Mouse (Mus musculus) midbrain, embryonic 14.5 days (tissue): Measurements from ENCODE around the gene Rps6ka5. TPM values are rescaled to one million over a fixed set of nuclear protein-coding genes. Genes with fewer than 3 reads are reported as not detected.

Experiments
- ATAC-seq: fragments of 200-750 bp; cut with Nextera tagmentation; 2 replicates; pipeline ENCODE4 v1.8.0; 2017; ENCODE audit warnings: moderate number of reproducible peaks, moderate library complexity; ENCODE audit not compliant: low FRiP score, low TSS enrichment
- DNase-seq: peaks from one replicate; pipeline ENCODE4 v3.0.0-alpha.2; 2015
- H3K27ac ChIP-seq: fragments of 300-500 bp; sonication (generic); replicated peaks from 2 replicates; pipeline ENCODE4 v1.5.1; 2014; ENCODE audit warnings: mild to moderate bottlenecking, low read depth, low read length, moderate library complexity
- H3K27me3 ChIP-seq: fragments of 300-500 bp; sonication (generic); 2 replicates; pipeline ENCODE4 v1.6.1; 2014; ENCODE audit warnings: low read length, control low read depth, mixed read lengths; ENCODE audit not compliant: control insufficient read depth, insufficient read depth
- H3K36me3 ChIP-seq: fragments of 300-500 bp; sonication (generic); 2 replicates; pipeline ENCODE4 v1.6.1; 2014; ENCODE audit warnings: low read length, control low read depth; ENCODE audit not compliant: control insufficient read depth, insufficient read depth
- H3K4me1 ChIP-seq: fragments of 300-500 bp; sonication (generic); 2 replicates; pipeline ENCODE4 v1.6.1; 2014; ENCODE audit warnings: mild to moderate bottlenecking, antibody characterized with exemption, low read length, control low read depth; ENCODE audit not compliant: control insufficient read depth, insufficient read depth
- H3K4me2 ChIP-seq: fragments of 300-500 bp; sonication (generic); 2 replicates; pipeline ENCODE4 v1.6.1; 2014; ENCODE audit warnings: mild to moderate bottlenecking, low read length, moderate library complexity
- H3K4me3 ChIP-seq: fragments of 300-500 bp; sonication (generic); replicated peaks from 2 replicates; pipeline ENCODE4 v1.5.1; 2014; ENCODE audit warnings: low read depth, low read length
- H3K9ac ChIP-seq: fragments of 300-500 bp; sonication (generic); replicated peaks from 2 replicates; pipeline ENCODE4 v1.6.1; 2014; ENCODE audit warnings: mild to moderate bottlenecking, low read length, moderate library complexity
- H3K9me3 ChIP-seq: fragments of 300-500 bp; sonication (generic); 2 replicates; pipeline ENCODE4 v1.6.1; 2016; ENCODE audit warnings: low read length, control low read depth, mixed read lengths; ENCODE audit not compliant: control insufficient read depth
- WGBS: fragments of 180-500 bp; shearing (Covaris S2); extraction: QIAGEN DNeasy Blood & Tissue Kit; methylation state at CpG from one replicate; pipeline ENCODE4 v1.1.7; 2014; 5-methylcytosine and 5-hydroxymethylcytosine counted together
- polyA plus RNA-seq: library from polyadenylated mRNA; unstranded; fragments of >200 nt; fragmentation: Nextera tagmentation; extraction: Ambion mirVana; gene quantifications from 2 replicates; pipeline ENCODE4 v1.2.1, GENCODE M21; 2014

The Rps6ka5 gene
- polyA plus RNA-seq, 1 experiment from 2014 or later, result 7.9 TPM

- Histone ChIP-seq H3K36me3 (no peaks in the 10 kb centered on the region), H3K4me1 (peaks cover 16% of the 10 kb centered on the region), H3K9me3 (no peaks in the 10 kb centered on the region), H3K27me3 (no peaks in the 10 kb centered on the region), H3K27ac (peak overlapping the region; percentile 88), H3K4me3 (peak overlapping the region; percentile 85), H3K4me2 (peak overlapping the region; percentile 85), H3K9ac (peak overlapping the region; percentile 96)
- ATAC-seq (peak; percentile 70), DNase-seq (peak; percentile 81)
- WGBS, result under 1% methylated on average over 73 of the region's 76 CpGs
Observed at GRCm38 (mm10) chr12:100520077-100520793, 206.5 kb downstream of the Rps6ka5 start.

- peak overlapping the region; percentile 96 for H3K9ac ChIP-seq
- DNase-seq (peak; percentile 55), ATAC-seq (peak; percentile 19)
- WGBS, result 55% methylated on average over 7 of the region's 7 CpGs
- no peaks in the 10 kb centered on the region for H3K9me3 ChIP-seq
- peak overlapping the region; percentile 85 for H3K4me2 ChIP-seq
- peak overlapping the region; percentile 85 for H3K4me3 ChIP-seq
- H3K4me1 ChIP-seq, result peaks cover 16% of the 10 kb centered on the region
- H3K27me3 ChIP-seq, result no peaks in the 10 kb centered on the region
- H3K36me3 ChIP-seq, result no peaks in the 10 kb centered on the region
- H3K27ac ChIP-seq, result peak overlapping the region; percentile 88
Observed at GRCm38 (mm10) chr12:100519684-100520076, 207.1 kb downstream of the Rps6ka5 start.

- Histone ChIP-seq H3K9me3 (no peaks in the 10 kb centered on the region), H3K4me2 (no peak overlapping the region), H3K36me3 (0 out of 2 replicates have a peak, but pooled peaks cover under 1% of the 10 kb centered on the region), H3K4me3 (no peak overlapping the region), H3K27ac (no peak overlapping the region), H3K9ac (no peak overlapping the region), H3K4me1 (peaks cover 16% of the 10 kb centered on the region), H3K27me3 (no peaks in the 10 kb centered on the region)
- no peak for DNase-seq
- WGBS, result 93% methylated on average over 9 of the region's 9 CpGs
- ATAC-seq, result no peak
Observed at GRCm38 (mm10) chr12:100517371-100517770, 209.4 kb downstream of the Rps6ka5 start.

GRCm38 (mm10) chr12:100516161-100516838, 210.5 kb downstream of the Rps6ka5 start:
- H3K9ac ChIP-seq, result no peak overlapping the region
- peaks cover 6% of the 10 kb centered on the region; the same call in 1 of the 2 replicates for H3K36me3 ChIP-seq
- DNase-seq (peak; percentile 36), ATAC-seq (no peak)
- no peaks in the 10 kb centered on the region for H3K9me3 ChIP-seq
- H3K27ac ChIP-seq, result no peak overlapping the region
- no peak overlapping the region for H3K4me3 ChIP-seq
- H3K4me2 ChIP-seq, result no peak overlapping the region
- peaks cover 16% of the 10 kb centered on the region for H3K4me1 ChIP-seq
- WGBS, result 91% methylated on average over 1 of the region's 1 CpGs
- H3K27me3 ChIP-seq, result no peaks in the 10 kb centered on the region

- WGBS, result 92% methylated on average over 4 of the region's 4 CpGs
- no peaks in the 10 kb centered on the region for H3K9me3 ChIP-seq
- no peak overlapping the region for H3K9ac ChIP-seq
- no peak for DNase-seq
- H3K36me3 ChIP-seq, result peaks cover 6% of the 10 kb centered on the region; the same call in 1 of the 2 replicates
- ATAC-seq, result no peak
- H3K27me3 ChIP-seq, result no peaks in the 10 kb centered on the region
- no peak overlapping the region for H3K27ac ChIP-seq
- H3K4me1 ChIP-seq, result peaks cover 16% of the 10 kb centered on the region
- H3K4me3 ChIP-seq, result no peak overlapping the region
- no peak overlapping the region for H3K4me2 ChIP-seq
Observed at GRCm38 (mm10) chr12:100515493-100515892, 211.3 kb downstream of the Rps6ka5 start.

GRCm38 (mm10) chr12:100514611-100515010, 212.2 kb downstream of the Rps6ka5 start:
- no peak for ATAC-seq
- no peaks in the 10 kb centered on the region for H3K27me3 ChIP-seq
- peaks cover 13% of the 10 kb centered on the region for H3K4me1 ChIP-seq
- H3K4me3 ChIP-seq, result no peak overlapping the region
- H3K9me3 ChIP-seq, result no peaks in the 10 kb centered on the region
- H3K4me2 ChIP-seq, result no peak overlapping the region
- no peak for DNase-seq
- H3K27ac ChIP-seq, result no peak overlapping the region
- peaks cover 6% of the 10 kb centered on the region; the same call in 1 of the 2 replicates for H3K36me3 ChIP-seq
- H3K9ac ChIP-seq, result no peak overlapping the region
- WGBS, result 95% methylated on average over 1 of the region's 1 CpGs

GRCm38 (mm10) chr12:100513131-100513530, 213.7 kb downstream of the Rps6ka5 start:
- no peak overlapping the region for H3K27ac ChIP-seq
- 95% methylated on average over 5 of the region's 5 CpGs for WGBS
- peaks cover 6% of the 10 kb centered on the region; the same call in 1 of the 2 replicates for H3K36me3 ChIP-seq
- ATAC-seq (no peak), DNase-seq (no peak)
- no peaks in the 10 kb centered on the region for H3K4me1 ChIP-seq
- no peak overlapping the region for H3K9ac ChIP-seq
- H3K27me3 ChIP-seq, result no peaks in the 10 kb centered on the region
- H3K9me3 ChIP-seq, result no peaks in the 10 kb centered on the region
- H3K4me2 ChIP-seq, result no peak overlapping the region
- H3K4me3 ChIP-seq, result no peak overlapping the region

- ATAC-seq, result no peak
Observed at GRCm38 (mm10) chr12:100512641-100513040, 214.1 kb downstream of the Rps6ka5 start.

More at GRCm38 (mm10) chr12:100512641-100513040, 214.1 kb downstream of the Rps6ka5 start:
- no peaks in the 10 kb centered on the region for H3K9me3 ChIP-seq
- 89% methylated on average over 9 of the region's 9 CpGs for whole genome bisulfite sequencing
- H3K4me3 ChIP-seq, result no peak overlapping the region
- DNase-seq, result no peak
- H3K27ac ChIP-seq, result no peak overlapping the region
- peaks cover 6% of the 10 kb centered on the region; the same call in 1 of the 2 replicates for H3K36me3 ChIP-seq
- H3K27me3 ChIP-seq, result no peaks in the 10 kb centered on the region
- no peak overlapping the region for H3K9ac ChIP-seq
- H3K4me2 ChIP-seq, result no peak overlapping the region
- H3K4me1 ChIP-seq, result no peaks in the 10 kb centered on the region
